Mouse (Mus musculus) frontal cortex, postnatal 10 days (tissue): ENCODE data around the gene Lrmp.
A peak's percentile ranks its signal among the peaks of the same experiment; 100 is the strongest.
"Not testable (repeated sequence)": the region's sequence is repeated elsewhere in the genome, so short reads cannot be mapped to it uniquely, and the experiment has no call there.

Experiments
- DNase-seq, 2 experiments: peaks; one replicate each; pipeline ENCODE4 v3.0.0; 2022; ENCODE audit warnings: low spot score in 2 of 2, mixed read lengths in 1 of 2

The Lrmp gene

GRCm38 (mm10) chr6:145104241-145104939 is 11.1 kb upstream of the Lrmp start:
- no peak for DNase-seq

GRCm38 (mm10) chr6:145105439-145105838 is 10.0 kb upstream of the Lrmp start:
- no peak for DNase-seq

- no peak for DNase-seq
Observed at GRCm38 (mm10) chr6:145106163-145106842, 9.2 kb upstream of the Lrmp start.

DNA sequence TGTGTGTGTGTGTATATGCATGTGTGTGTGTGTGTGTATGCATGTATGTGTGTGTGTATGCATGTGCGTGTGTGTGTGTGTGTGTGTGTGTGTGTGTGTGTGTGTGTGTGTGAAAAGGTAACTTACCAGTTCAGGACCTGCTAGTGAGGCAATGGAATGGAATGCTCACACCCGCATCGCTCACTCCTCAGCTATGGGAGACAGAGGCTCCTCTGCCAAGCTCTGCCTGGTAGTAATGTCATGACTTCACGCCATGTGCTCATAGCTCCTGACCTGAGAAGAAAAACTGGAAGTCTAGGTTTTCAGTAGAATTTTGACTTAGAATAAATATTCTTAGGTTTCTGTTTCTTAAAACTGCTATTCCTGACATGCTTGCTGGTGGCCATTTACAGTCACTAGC is 4.7 kb upstream of the Lrmp start:
- DNase-seq = no peak

- no peak for DNase-seq
Observed at GRCm38 (mm10) chr6:145112865-145113264, 2.6 kb upstream of the Lrmp start.

DNA sequence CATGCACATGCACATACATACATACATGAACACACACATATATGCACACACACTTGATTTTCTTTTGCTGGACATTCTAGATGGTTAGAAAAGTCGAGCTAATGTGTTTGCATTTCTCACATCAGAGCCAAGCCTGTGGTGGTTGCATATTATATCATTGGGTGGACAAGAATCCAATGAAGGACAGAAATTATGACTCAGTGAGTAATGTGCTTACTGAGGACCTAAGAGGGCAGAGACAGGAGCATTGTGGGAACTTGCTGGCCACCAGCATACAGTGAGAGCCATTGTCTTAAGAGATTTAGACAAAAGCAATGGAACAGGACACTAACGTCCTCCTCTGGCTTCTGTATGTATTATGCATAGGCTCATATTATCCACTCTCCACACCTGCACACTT is 892 bp upstream of the Lrmp start:
- no peak for DNase-seq

GRCm38 (mm10) chr6:145116098-145116672 is 732 bp downstream of the Lrmp start:
- no peak for DNase-seq

GRCm38 (mm10) chr6:145120086-145120485 is 4.6 kb downstream of the Lrmp start:
- no peak for DNase-seq

DNA sequence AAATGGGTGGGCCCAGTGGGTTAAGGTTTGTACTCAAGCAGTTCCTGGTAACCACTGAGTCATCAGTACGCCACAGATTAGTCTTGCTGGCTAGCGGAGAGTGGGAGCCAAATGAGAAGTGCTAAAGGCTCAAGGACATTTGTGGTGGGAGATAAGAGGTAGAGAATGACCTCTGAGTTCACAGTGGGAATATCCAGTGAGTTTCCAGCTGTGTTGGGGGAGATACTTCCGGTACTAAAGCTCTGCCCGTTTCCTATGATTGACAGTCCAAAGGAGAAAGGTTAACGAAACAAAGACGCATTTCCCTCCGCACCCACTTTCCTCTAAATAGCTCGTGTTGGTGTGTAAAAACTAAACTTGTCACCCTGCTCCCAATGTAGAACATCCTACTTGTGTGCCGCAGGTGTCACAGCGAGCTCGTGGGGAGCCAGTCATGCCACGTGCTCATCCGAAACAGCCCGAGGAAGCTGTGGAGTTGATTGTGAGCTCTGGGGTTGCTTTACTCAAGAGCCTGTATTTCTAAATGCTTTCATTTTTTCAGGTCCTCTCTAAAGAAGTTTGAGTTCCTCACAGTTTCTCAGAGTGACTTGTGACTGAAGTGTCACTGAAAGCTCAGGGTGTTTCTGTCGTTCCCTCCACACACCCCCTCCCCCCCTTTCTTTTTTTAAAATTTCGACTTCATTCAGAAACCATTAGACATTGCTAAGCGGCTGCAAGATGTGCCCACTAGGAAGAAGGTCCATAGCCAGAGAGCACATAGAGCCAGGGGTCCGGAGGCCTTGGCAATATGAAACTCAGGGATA is 5.5 kb downstream of the Lrmp start:
- DNase-seq = no peak

DNA sequence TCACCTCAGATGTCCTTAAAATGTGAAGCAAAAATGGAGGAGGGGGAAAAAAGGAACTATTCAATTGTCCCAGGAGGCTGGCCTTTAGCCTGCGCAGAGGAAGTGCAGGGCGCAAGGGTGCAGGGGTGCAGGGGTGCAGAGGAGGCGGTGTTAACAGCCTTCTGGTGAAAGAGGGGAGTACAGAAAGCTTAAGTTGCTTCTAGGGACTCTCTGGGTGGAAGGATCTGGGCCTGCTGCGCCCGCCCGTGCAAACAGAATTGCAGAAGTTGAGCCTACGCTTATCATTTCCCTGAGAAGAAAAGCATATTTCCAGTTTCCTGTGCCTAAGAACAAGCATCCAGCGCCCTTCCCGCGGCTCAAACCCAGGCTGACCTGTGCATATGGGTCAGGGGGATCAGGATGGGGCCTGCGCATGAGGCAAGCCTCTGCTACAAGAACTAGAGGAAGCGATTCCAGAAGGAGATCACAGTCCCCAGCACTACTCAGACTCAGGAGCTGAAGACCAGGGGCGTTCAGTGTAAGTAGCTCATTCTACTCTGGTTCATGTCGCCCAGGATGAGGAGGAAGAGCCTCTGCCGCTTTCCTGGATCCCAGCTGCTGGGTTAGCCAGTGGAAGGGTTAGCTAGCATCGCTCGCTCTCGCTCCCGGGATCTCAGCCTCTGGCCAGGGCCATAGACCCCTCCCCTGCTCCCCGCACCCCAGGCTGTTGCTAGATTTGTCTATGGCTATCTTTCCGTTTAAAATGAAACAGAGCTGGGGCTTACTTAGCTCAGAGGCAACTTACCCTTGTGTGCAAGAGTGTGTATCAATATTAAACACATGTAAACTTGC is 6.4 kb downstream of the Lrmp start:
- DNase-seq = peak in 1 of 2 experiments; percentile 13

DNA sequence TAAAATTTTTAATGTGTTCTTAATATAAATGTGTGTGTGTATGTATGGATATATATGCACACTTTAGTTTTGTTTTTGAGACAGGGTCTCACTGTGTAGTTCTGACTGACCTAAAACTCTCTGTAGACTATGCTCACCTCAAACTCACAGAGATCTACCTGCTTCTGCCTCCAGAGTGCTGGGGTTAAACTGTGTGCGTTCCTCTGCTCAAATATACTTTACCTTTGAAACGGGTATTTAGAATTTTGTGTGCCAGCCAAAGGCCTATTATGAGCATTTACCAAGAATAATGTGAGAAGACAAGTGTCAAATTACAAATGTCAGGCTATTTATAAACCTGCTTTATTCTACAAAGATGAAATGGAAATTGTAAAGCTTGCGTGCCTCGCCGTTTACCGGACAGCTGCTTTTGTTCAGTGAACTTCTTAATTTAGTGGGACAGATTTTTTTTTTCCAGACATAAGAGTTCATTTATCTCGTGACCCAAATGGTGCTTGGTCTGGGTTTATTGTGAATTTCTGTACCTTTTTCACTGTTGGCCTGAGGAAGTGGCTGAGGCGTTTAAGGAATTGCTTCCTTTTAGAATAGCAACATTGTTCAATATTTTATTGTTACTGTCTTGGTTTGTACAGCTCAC is 7.1 kb downstream of the Lrmp start:
- DNase-seq = no peak

DNA sequence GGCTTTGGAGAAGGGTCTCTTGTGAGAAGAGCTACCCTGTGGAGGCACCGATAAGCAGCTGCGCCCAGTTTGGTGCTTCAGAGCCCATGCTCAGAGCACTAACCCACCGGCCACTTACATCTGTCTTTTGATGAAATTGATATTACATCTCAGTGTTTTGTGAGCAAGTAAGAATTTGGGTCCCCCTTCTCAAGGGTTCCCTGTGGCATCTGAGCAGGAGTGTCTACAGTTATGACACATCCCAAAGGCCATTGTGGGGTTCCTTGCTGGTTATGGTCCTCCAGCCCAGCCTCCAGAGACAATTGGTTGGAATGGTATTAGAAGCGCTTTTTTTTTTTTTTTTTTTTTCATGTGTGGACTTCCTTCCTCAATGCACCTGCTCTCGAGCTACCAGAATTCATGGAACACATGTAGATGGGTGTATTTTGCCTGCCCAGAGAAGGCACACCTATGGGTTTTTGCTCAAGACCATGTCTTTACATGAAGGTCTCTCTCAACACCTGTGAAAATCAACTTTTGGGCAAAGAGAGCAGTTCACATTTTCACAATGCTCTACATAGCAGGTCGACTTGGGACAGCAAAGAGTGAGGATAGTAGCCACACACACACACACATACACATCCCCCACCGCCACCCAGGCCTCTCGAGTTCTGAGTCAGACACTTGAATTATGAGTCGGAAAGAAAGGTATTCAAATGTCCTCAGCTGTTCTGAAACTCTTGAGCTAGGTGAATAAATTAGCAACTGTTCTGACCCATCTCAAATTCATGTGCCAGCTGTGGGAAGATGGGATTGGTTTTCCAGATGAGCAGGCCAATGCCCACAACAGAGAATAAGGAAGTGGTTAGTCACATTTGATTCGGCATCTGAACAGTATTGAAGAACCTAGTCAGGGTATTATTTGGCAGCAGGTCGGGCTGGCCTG is 7.9 kb downstream of the Lrmp start:
- no peak for DNase-seq

DNA sequence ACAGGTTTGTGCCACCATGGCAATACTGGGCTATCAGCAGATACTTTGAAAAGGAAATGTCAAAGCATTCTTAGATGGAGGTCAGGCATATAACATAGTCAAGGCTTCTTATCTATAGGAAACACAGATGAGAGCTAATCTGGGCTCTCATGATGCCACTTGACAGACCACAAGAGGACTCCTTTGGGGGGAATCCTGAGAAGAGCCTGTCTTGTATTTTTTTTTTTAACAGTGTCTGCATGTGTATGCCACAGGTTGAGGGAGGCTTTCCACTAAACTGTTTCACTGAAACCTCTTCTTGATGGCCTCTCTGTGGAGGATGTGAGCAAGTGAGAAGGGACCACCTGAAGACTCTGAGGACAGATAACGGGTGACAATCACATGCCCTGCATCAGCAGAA is 9.2 kb downstream of the Lrmp start:
- no peak for DNase-seq

DNA sequence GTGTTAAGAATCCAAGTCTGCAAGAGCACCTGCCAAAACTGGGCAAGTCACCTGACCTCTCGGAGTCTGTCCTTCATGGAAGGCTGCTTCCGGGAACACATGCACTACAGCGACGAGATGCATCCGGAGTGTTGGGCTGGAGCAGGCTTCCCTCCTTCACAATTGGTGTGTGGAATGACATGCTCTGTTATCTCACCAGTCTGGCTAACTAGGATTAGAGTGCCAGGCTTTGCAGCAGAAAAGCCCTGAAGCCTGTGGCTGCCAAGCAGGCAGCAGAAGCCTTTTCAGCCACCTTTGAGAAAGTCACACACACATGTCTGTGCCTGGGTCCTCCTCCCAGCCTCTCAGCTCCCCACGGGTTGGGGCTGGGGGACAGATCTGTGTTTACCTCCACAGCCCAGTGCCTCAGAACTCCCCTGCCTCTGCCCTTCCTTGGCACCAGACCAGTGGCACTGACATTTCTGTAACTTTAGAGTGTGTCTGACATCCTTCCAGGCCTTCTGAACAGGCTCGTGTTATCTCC is 10.2 kb downstream of the Lrmp start:
- no peak for DNase-seq

DNA sequence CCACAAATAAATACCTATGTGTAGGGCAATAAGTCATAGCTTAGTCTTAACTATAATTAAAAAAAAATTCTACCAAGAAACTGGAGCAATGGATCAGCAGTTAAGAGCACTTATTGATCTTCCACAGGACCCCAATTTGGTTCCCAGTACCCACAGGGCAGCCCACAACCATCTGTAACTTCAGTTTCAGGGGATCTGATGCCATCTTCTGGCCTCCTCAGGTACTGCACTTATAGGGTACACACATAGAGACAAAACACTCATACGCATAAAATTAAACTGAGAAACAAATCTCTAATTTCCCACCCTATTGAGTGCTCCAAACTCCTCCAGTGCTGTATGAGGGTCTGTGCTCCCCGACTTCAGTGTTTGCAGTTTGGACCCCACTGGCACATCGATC is 12.2 kb downstream of the Lrmp start:
- DNase-seq = no peak

DNA sequence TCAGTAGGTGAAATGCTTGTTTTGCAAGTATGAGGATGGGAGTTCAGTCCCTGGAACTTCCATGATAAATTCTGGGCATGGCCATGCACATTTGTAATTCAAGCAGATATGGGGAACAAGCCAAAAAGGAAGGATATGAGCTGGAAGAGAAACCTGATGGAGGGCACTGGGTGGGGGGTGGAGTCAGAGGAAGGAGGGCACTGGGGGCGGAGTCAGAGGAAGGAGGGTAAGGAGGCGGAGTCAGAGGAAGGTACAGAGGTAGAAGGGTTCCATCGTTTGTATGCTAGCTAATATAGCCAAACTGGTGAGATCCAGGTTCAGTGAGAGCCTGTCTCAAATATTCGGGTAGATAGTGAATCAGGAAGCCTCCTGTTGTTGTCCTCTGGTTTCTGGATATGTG is 14.1 kb downstream of the Lrmp start:
- no peak for DNase-seq

DNA sequence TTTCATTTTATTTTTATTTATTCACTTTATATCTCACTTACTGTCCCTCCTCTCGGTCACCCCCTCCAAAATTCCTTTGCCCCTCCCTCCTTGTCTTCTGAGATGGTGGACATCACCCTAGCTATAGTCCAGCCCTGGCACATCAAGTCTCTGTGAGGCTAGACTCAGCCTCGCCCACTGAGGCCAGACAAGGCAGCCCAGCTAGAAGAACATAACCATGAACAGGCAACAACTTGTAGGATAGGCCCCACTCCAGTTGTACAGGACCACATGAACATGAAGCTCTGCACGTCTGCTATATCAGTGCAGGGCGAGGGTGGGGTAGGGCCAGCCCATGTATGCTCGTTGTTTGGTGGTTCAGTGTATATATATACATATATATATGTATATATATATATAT is 16.5 kb downstream of the Lrmp start:
- no peak for DNase-seq

DNA sequence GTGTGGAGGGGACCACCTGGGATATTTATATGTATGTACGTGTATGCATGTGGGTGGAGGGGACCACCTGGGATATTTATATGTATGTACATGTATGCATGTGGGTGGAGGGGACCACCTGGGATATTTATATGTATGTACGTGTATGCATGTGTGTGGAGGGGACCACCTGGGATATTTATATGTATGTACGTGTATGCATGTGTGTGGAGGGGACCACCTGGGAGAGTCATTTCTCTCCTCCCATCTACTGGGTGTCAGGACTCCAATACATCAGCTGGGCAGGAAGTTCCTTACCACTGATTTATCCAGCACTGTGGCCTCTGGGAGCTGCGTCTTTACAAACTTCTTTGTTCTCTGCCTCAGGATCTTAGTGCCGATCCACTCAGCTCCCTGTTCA is 17.5 kb downstream of the Lrmp start:
- not testable (repeated sequence) for DNase-seq

DNA sequence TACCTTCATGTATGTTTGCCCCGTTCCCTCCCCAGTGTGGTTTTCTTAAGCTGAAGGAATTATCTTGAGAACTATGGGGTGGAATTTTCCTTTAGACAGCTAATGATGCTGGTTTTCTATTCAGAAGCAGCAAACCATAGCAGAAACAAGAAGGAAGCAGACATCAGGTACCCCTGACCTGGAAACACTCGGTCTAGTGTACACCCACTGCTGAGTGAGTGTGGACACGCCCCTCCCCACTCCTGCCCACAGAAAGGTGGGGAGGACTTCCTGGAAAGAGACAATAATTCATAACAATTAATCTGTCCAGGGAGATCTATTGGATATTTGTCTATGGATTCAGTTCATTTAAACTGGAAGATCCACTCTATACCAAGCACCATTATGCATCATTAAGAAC is 19.8 kb downstream of the Lrmp start:
- DNase-seq = no peak

DNA sequence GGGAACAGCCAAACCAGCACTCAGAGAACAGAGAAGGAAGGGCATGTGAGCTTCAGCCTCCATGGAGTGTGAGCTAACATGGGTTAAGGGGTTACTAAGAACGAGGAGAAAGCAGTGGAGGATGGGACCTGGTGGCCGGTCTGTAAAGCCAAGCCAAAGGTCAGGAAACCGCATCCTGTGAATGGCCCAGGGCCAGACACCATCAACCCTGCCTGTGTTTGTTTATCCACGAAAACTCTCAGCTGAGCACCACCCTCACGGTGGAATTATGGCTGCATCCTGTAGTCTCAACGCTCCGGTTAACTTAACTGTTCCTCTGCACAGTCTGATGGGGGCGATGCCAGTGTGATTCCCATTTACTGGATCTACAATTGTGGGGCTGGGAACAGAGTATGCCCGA is 20.4 kb downstream of the Lrmp start:
- DNase-seq = no peak
